Comparison of ENCODE assay signal across 23 mouse cellular contexts in the genomic region with DNA sequence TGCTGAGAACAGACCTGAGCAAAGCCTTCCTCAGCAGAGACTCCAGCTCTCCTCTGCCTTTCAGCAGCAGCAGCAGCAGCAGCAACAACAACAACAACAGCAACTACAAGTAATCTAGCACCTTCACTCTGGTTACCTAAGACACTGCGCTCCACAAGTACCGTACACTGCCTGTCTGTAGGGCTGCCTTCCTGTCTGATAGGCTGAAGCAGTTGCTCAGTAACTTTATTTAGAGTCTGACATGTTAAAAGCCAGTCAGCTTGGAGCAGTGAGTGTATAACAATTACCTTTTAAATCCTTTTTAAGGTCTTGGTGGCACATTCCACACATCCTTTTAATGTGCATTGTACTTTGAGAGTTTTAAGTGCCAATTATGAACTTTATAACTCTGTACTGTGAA. TPM values are rescaled to one million over a fixed set of nuclear protein-coding genes. Genes with fewer than 3 reads are reported as not detected.
"Had no signal": no experiment of that assay in that cellular context is flagged by ENCODE, and none has a peak within 500 bp of the region (broad histone marks: within the 10 kb centered on the region; RNA-seq: fewer than 3 reads in every experiment).

No protein-coding gene starts in this region.

- H3K27me3 ChIP-seq: lung, embryonic 15.5 days; megakaryocyte, embryonic 14.5 days; midbrain, embryonic 13.5 days; midbrain, embryonic 15.5 days; neural tube, embryonic 12.5 days; stomach, embryonic 15.5 days had no signal

- H3K9ac ChIP-seq: lung, embryonic 15.5 days; midbrain, embryonic 13.5 days; midbrain, embryonic 15.5 days; neural tube, embryonic 12.5 days; stomach, embryonic 15.5 days had no signal

- H3K4me3 ChIP-seq: lung, embryonic 15.5 days; midbrain, embryonic 13.5 days; midbrain, embryonic 15.5 days; neural tube, embryonic 12.5 days; stomach, embryonic 15.5 days had no signal

- H3K4me2 ChIP-seq: lung, embryonic 15.5 days; midbrain, embryonic 11.5 days; midbrain, embryonic 13.5 days; midbrain, embryonic 15.5 days; neural tube, embryonic 12.5 days; stomach, embryonic 15.5 days had no signal

- H3K27ac ChIP-seq: lung, embryonic 15.5 days; macrophage; midbrain, embryonic 13.5 days; midbrain, embryonic 15.5 days; neural tube, embryonic 12.5 days; stomach, embryonic 15.5 days; stomach, postnatal 0 days had no signal

- DNase-seq: lung, adult 2 months; lung, postnatal 14 days; lung, postnatal 36 days; right cerebral cortex, postnatal 14 days; thymus, adult 2 months; thymus, postnatal 25 days; thymus, postnatal 4 days had no signal

- H3K9me3 ChIP-seq: lung, embryonic 15.5 days; megakaryocyte, embryonic 14.5 days; midbrain, embryonic 13.5 days; midbrain, embryonic 15.5 days; neural tube, embryonic 12.5 days; stomach, embryonic 15.5 days had no signal

- H3K4me1 ChIP-seq: lung, embryonic 15.5 days; midbrain, embryonic 13.5 days; midbrain, embryonic 15.5 days; neural tube, embryonic 12.5 days; stomach, embryonic 15.5 days had no signal

RNA-seq across cellular contexts. Expression of a gene that starts 13.4 kb away (rescaled TPM):
- total RNA-seq: megakaryocyte progenitor cell, adult 5-6 weeks; midbrain, postnatal 0 days; monocyte, adult 5-6 weeks; neutrophil, adult 5-6 weeks had no signal
- polyA plus RNA-seq: lung, adult 2 months; lung, postnatal 0 days; macrophage; midbrain, embryonic 15.5 days; midbrain, postnatal 0 days; neural tube, embryonic 12.5 days; spleen, adult 2 months; stomach, embryonic 15.5 days; stomach, postnatal 0 days; testis, adult 2 months; thymus, adult 2 months had no signal

RNA-seq across cellular contexts. Expression of a gene that starts 27.8 kb away (rescaled TPM):
- total RNA-seq: megakaryocyte progenitor cell, adult 5-6 weeks; monocyte, adult 5-6 weeks; neutrophil, adult 5-6 weeks had no signal
- polyA plus RNA-seq: macrophage had no signal
